Mouse (Mus musculus) spleen, adult 2 months (tissue): ENCODE results near the gene Gsap. TPM values are rescaled to one million over a fixed set of nuclear protein-coding genes. Genes with fewer than 3 reads are reported as not detected.

Experiments
- DNase-seq, 2 experiments: peaks; one replicate each; pipeline versions ENCODE4 v3.0.0 to v3.0.0-alpha.2; 2012 to 2021; ENCODE audit warnings: low spot score in 2 of 2, low read depth in 1 of 2
- H3K27ac ChIP-seq: fragments of 200-500 bp; 2 replicates; pipeline ENCODE4 v1.5.1; 2012; ENCODE audit warnings: low read length, inconsistent platforms; ENCODE audit not compliant: insufficient read depth
- H3K27me3 ChIP-seq: fragments of 200-500 bp; 2 replicates; pipeline ENCODE4 v1.6.1; 2012; ENCODE audit warnings: mild to moderate bottlenecking, moderate library complexity, low read length, inconsistent platforms; ENCODE audit not compliant: control insufficient read depth, insufficient read depth
- H3K36me3 ChIP-seq: fragments of 200-500 bp; 2 replicates; pipeline ENCODE4 v1.6.1; 2012; ENCODE audit warnings: mild to moderate bottlenecking, low read length, inconsistent platforms; ENCODE audit not compliant: control insufficient read depth, insufficient read depth
- H3K4me1 ChIP-seq: fragments of 200-500 bp; 2 replicates; pipeline ENCODE4 v1.6.1; 2011; ENCODE audit warnings: inconsistent platforms; ENCODE audit not compliant: control insufficient read depth, insufficient read depth, insufficient read length
- H3K4me3 ChIP-seq: fragments of 200-500 bp; 2 replicates; pipeline ENCODE4 v1.5.1; 2011; ENCODE audit warnings: mild to moderate bottlenecking, inconsistent platforms; ENCODE audit not compliant: insufficient read depth, insufficient read length; ENCODE audit errors: extremely low read depth
- CTCF ChIP-seq: fragments of 200-500 bp; IDR thresholded peaks from 2 replicates; pipeline ENCODE4 v1.5.1; 2011; ENCODE audit warnings: mild to moderate bottlenecking, inconsistent platforms; ENCODE audit not compliant: insufficient read depth, insufficient read length, insufficient replicate concordance; ENCODE audit errors: extremely low read depth
- POLR2A ChIP-seq: fragments of 200-500 bp; IDR thresholded peaks from 2 replicates; pipeline ENCODE4 v1.6.1; 2011; ENCODE audit warnings: low read depth, low read length, inconsistent platforms
- WGBS: fragments of 180-500 bp; shearing (Covaris S2); methylation state at CpG from one replicate; pipeline ENCODE4 v1.1.7; 2018; 5-methylcytosine and 5-hydroxymethylcytosine counted together
- polyA plus RNA-seq: library from polyadenylated mRNA; depleted of rRNA; stranded (reverse); fragments of >200 nt; gene quantifications from 2 replicates; pipeline ENCODE4 v1.2.3, GENCODE M21; 2012

The Gsap gene
- polyA plus RNA-seq, 1 experiment = 7.9 TPM

DNA sequence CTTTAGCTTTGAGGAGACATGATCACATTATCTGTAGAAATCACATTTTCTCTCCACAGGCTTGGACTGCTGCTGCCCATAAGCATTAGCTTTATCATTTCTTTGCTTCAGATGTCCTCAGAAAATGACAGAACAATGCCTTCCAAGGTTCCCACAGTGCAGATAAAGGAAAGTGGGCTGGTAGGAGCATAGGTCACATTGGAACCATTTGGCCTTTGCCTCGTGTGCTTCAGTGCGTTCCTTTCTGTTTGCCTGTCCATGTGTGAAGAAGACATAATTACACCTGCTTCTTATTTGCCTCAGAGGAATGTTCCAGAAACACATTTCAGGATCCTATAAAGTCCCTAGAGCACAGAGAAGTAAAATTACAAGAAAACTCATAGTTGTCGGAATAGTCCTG, 16.7 kb upstream of the Gsap start:
- no peak for DNase-seq
- Histone ChIP-seq H3K4me3 (no peak overlapping the region), H3K27ac (no peak overlapping the region), H3K4me1 (no peaks in the 10 kb centered on the region), H3K27me3 (no peaks in the 10 kb centered on the region), H3K36me3 (no peaks in the 10 kb centered on the region)
- 86% methylated on average over 3 of the region's 3 CpGs for WGBS
- TF ChIP-seq POLR2A = no peak
- no peak for TF ChIP-seq CTCF

DNA sequence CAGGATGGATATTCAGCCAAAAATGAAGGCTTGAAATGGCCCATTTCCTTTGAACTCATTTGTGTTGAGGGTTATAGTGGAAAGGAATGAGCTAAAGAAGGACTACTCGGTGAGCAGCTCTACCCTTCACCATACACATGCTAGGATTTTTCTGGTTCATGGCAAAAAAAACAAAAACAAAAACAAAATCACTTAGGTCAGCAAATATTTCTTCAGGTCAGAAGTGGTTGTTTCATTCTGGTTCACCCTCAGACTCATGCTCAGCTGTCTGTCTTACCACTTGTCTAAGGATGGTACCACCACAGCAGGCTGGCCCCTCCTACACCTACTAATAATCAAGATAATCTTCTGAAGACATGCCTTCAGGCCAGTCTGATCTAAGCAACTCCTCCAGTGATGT, 16.2 kb upstream of the Gsap start:
- 90% methylated on average over 1 of the region's 1 CpGs for WGBS
- H3K27ac ChIP-seq = no peak overlapping the region
- no peaks in the 10 kb centered on the region for H3K27me3 ChIP-seq
- no peak overlapping the region for H3K4me3 ChIP-seq
- no peaks in the 10 kb centered on the region for H3K36me3 ChIP-seq
- no peak for DNase-seq
- no peaks in the 10 kb centered on the region for H3K4me1 ChIP-seq
- TF ChIP-seq POLR2A (no peak), CTCF (no peak)

DNA sequence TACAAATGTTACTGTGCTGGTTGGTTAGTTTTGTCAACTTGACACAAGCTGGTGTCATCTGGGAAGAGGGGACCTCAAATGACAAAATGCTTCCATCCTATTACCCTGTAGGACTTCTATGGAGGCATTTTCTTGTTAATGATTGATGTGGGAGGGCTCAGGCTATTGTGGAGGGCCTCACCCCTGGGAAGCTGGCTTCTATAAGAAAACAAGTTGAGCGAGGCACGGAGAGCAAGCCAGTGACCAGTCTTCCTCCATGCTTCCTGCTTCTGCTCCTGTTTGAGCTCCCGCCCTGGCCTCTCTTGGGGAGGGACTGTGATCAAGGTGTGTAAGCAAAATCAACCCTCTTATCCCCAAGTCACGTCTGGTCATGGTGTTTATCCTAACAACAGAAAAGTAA, 15.6 kb upstream of the Gsap start:
- Histone ChIP-seq H3K27me3 (no peaks in the 10 kb centered on the region), H3K4me3 (no peak overlapping the region), H3K36me3 (no peaks in the 10 kb centered on the region), H3K4me1 (no peaks in the 10 kb centered on the region), H3K27ac (no peak overlapping the region)
- 85% methylated on average over 4 of the region's 4 CpGs for WGBS
- no peak for DNase-seq
- TF ChIP-seq POLR2A (no peak), CTCF (no peak)

DNA sequence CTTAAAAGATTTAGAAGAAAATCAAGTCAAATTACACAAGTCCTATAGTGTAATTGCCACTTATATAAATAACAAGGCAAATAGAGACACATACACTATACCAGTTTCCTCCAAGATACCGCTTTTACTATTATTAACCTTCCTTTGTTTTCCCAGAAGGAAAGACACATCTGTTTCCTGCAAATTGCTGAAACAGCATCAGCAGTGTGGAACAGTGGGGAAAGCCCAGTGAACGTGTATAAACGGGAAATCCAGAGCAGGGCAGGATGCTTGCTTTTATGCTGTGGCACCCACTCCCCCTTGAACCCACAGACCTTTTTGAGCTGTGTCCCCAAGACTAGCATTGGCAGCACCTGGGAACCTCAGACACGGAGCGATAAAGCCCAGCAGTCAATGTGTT, 15.2 kb upstream of the Gsap start:
- WGBS = 80% methylated on average over 5 of the region's 5 CpGs
- Histone ChIP-seq H3K4me3 (no peak overlapping the region), H3K27ac (no peak overlapping the region), H3K27me3 (no peaks in the 10 kb centered on the region), H3K4me1 (no peaks in the 10 kb centered on the region), H3K36me3 (no peaks in the 10 kb centered on the region)
- DNase-seq = no peak
- no peak for TF ChIP-seq POLR2A
- no peak for TF ChIP-seq CTCF

DNA sequence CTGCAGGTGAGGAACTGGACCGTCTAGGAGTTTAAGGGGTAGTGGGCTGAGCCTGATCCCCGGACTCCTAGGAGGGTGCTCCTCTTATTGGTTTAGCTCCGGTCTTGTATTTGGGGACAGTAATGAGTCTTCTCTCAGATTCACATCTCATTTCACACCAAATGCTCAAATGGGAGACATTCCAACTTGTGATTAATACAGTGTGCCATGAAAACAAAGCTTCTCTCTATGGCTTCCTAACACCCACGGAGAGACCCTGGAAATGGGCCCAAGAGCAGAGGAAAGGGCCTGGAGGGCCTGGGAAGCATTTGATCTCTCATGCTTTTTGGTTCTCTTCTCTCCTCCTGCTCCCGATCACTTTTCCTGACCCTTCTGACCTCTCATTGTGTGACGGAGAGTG, 14.7 kb upstream of the Gsap start:
- Histone ChIP-seq H3K36me3 (no peaks in the 10 kb centered on the region), H3K4me1 (no peaks in the 10 kb centered on the region), H3K4me3 (no peak overlapping the region), H3K27me3 (no peaks in the 10 kb centered on the region), H3K27ac (no peak overlapping the region)
- WGBS = 77% methylated on average over 6 of the region's 6 CpGs
- DNase-seq = no peak
- no peak for TF ChIP-seq POLR2A
- TF ChIP-seq CTCF = no peak

DNA sequence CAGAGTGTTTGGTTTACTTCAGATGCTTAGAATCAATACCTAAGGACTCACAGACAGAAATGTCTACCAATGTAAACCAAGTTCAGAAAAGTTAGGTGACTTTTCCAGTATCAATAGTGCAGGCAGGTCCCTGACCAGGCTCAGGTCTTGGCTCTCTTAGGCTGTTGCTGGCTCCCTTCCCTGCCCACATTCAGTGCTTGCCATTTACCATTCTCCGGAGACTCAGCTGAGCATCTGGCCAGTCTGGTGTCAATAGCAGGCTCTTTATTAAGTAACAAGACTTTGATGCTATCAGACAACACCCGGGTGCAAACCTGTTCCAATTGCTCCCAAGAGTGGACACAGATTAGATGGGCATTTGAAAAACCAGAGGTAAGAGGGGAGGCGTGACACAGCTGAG, 13.7 kb upstream of the Gsap start:
- no peaks in the 10 kb centered on the region for H3K27me3 ChIP-seq
- H3K27ac ChIP-seq = no peak overlapping the region
- H3K36me3 ChIP-seq = no peaks in the 10 kb centered on the region
- WGBS = 85% methylated on average over 3 of the region's 3 CpGs
- no peaks in the 10 kb centered on the region for H3K4me1 ChIP-seq
- no peak overlapping the region for H3K4me3 ChIP-seq
- TF ChIP-seq POLR2A (no peak), CTCF (no peak)
- DNase-seq = no peak

DNA sequence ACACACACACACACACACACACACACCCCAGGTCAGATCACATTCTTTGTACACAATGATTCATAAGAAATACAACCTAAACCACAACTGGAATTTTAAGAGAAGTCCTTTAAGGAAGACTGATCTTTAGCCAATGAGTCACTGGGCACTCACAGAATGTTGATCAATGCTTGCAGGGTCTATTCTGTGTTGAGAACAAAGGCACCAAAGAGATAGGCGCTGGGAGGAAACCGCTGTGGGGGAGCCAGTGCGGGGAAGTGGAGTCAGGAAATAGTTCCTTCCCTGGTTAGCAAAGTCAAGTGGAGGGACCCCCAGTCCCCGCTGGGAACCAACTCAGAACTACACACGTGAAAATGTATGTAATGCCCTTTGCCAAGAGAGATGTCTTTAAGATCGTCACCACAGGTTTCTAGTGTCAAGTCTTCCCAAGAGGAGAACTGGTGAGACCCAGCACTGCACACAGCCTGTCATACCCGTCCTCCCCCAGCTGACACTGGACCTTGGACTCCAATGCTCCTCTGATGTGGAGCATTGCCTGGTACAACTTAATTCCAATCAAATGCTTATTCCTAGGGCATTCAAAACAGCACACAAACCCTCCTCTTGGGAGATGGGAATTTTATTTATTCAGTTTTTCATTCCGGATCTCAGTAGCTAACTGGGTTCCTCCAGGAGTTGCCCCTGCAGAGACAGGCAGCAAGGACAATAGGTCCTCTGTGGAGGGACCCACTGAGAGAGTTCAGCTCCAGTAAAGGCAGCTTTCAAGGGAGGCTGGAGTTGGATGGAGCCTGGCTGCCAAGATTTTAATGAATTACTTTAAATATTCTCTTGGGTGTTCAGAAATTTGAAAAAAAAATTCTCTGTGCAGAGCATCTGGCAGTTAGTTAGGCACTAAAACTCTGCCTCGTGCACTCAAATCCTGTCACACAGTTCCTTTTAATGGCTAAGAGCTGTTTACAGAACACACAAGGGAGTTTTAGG, 10.6 kb upstream of the Gsap start:
- Histone ChIP-seq H3K4me3 (no peak overlapping the region; the same call in 1 of the 2 replicates), H3K27ac (no peak overlapping the region), H3K4me1 (no peaks in the 10 kb centered on the region), H3K36me3 (no peaks in the 10 kb centered on the region), H3K27me3 (no peaks in the 10 kb centered on the region)
- no peak for DNase-seq
- TF ChIP-seq POLR2A = no peak
- TF ChIP-seq CTCF = no peak
- 40% methylated on average over 9 of the region's 9 CpGs for WGBS
